Mouse (Mus musculus) embryonic facial prominence, embryonic 14.5 days (tissue): ENCODE measurements around the gene Fbxl7. TPM values are rescaled to one million over a fixed set of nuclear protein-coding genes. Genes with fewer than 3 reads are reported as not detected.
"Not testable (repeated sequence)": the region's sequence is repeated elsewhere in the genome, so short reads cannot be mapped to it uniquely, and the experiment has no call there.

ENCODE experiments used
- ATAC-seq: fragments of 200-750 bp; cut with Nextera tagmentation; 2 replicates; pipeline ENCODE4 v1.8.0; 2017; ENCODE audit warnings: low read depth, moderate number of reproducible peaks, moderate TSS enrichment
- DNase-seq: peaks from one replicate; pipeline ENCODE4 v3.0.0-alpha.2; 2015; ENCODE audit warnings: low spot score
- H3K27ac ChIP-seq: fragments of 300-500 bp; sonication (generic); replicated peaks from 2 replicates; pipeline ENCODE4 v1.5.1; 2014; ENCODE audit warnings: low read depth, mild to moderate bottlenecking, low read length, moderate library complexity
- H3K27me3 ChIP-seq: fragments of 300-500 bp; sonication (generic); replicated peaks from 2 replicates; pipeline ENCODE4 v1.6.1; 2014; ENCODE audit warnings: low read length; ENCODE audit not compliant: control insufficient read depth, insufficient read depth
- H3K36me3 ChIP-seq: fragments of 300-500 bp; sonication (generic); 2 replicates; pipeline ENCODE4 v1.6.1; 2014; ENCODE audit warnings: low read length, mixed read lengths; ENCODE audit not compliant: control insufficient read depth, insufficient read depth
- H3K4me1 ChIP-seq: fragments of 300-500 bp; sonication (generic); 2 replicates; pipeline ENCODE4 v1.6.1; 2014; ENCODE audit warnings: antibody characterized with exemption, low read length; ENCODE audit not compliant: control insufficient read depth, insufficient read depth
- H3K4me2 ChIP-seq: fragments of 300-500 bp; sonication (generic); 2 replicates; pipeline ENCODE4 v1.6.1; 2014; ENCODE audit warnings: low read depth, mild to moderate bottlenecking, low read length, moderate library complexity, mixed read lengths
- H3K4me3 ChIP-seq: fragments of 300-500 bp; sonication (generic); 2 replicates; pipeline ENCODE4 v1.5.1; 2014; ENCODE audit warnings: low read depth, mild to moderate bottlenecking, low read length
- H3K9ac ChIP-seq: fragments of 300-500 bp; sonication (generic); 2 replicates; pipeline ENCODE4 v1.6.1; 2014; ENCODE audit warnings: low read depth, mild to moderate bottlenecking, low read length, moderate library complexity, mixed read lengths
- H3K9me3 ChIP-seq: fragments of 300-500 bp; sonication (generic); 2 replicates; pipeline ENCODE4 v1.6.1; 2016; ENCODE audit warnings: low read length; ENCODE audit not compliant: control insufficient read depth
- WGBS: fragments of 180-500 bp; shearing (Covaris S2); extraction: QIAGEN DNeasy Blood & Tissue Kit; methylation state at CpG from one replicate; pipeline ENCODE4 v1.1.7; 2014; 5-methylcytosine and 5-hydroxymethylcytosine counted together
- polyA plus RNA-seq: library from polyadenylated mRNA; unstranded; fragments of >200 nt; fragmentation: Nextera tagmentation; extraction: Ambion mirVana; gene quantifications from 2 replicates; pipeline ENCODE4 v1.2.1, GENCODE M21; 2014

Fbxl7 gene
- polyA plus RNA-seq, 1 experiment from 2014 or later: 24.5 TPM

GRCm38 (mm10) chr15:26761651-26762050 lies 133.7 kb downstream of the Fbxl7 start:
- no peaks in the 10 kb centered on the region for H3K36me3 ChIP-seq
- 0 out of 2 replicates have a peak, but pooled peaks have one; percentile 18 for ATAC-seq
- H3K27ac ChIP-seq: no peak overlapping the region
- WGBS: 49% methylated on average over 4 of the region's 4 CpGs
- H3K9ac ChIP-seq: no peak overlapping the region
- no peaks in the 10 kb centered on the region for H3K27me3 ChIP-seq
- H3K4me2 ChIP-seq: no peak overlapping the region
- peaks cover 13% of the 10 kb centered on the region; the same call in 1 of the 2 replicates for H3K4me1 ChIP-seq
- no peaks in the 10 kb centered on the region for H3K9me3 ChIP-seq
- H3K4me3 ChIP-seq: no peak overlapping the region
- DNase-seq: peak; percentile 67

- Histone ChIP-seq H3K36me3 (no peaks in the 10 kb centered on the region), H3K9ac (no peak overlapping the region), H3K4me1 (no peaks in the 10 kb centered on the region), H3K9me3 (no peaks in the 10 kb centered on the region), H3K27me3 (no peaks in the 10 kb centered on the region), H3K4me3 (no peak overlapping the region), H3K4me2 (no peak overlapping the region), H3K27ac (no peak overlapping the region)
- DNase-seq (no peak), ATAC-seq (no peak)
- WGBS: 86% methylated on average over 3 of the region's 3 CpGs
Measured at GRCm38 (mm10) chr15:26748484-26748883, 146.9 kb downstream of the Fbxl7 start.

GRCm38 (mm10) chr15:26732366-26732765 lies 163.0 kb downstream of the Fbxl7 start:
- Histone ChIP-seq H3K9ac (no peak overlapping the region), H3K27ac (no peak overlapping the region), H3K4me3 (no peak overlapping the region), H3K9me3 (no peaks in the 10 kb centered on the region), H3K4me1 (peaks cover 8% of the 10 kb centered on the region; the same call in 1 of the 2 replicates), H3K27me3 (no peaks in the 10 kb centered on the region), H3K36me3 (no peaks in the 10 kb centered on the region), H3K4me2 (no peak overlapping the region)
- 30% methylated on average over 2 of the region's 2 CpGs for WGBS
- peak; percentile 36 for DNase-seq
- no peak for ATAC-seq

- Histone ChIP-seq H3K4me2 (no peak overlapping the region), H3K36me3 (no peaks in the 10 kb centered on the region), H3K4me3 (no peak overlapping the region), H3K9ac (no peak overlapping the region), H3K27me3 (no peaks in the 10 kb centered on the region), H3K27ac (no peak overlapping the region), H3K4me1 (peaks cover 8% of the 10 kb centered on the region; the same call in 1 of the 2 replicates), H3K9me3 (no peaks in the 10 kb centered on the region)
- ATAC-seq: no peak
- DNase-seq: no peak
- WGBS: 80% methylated on average over 2 of the region's 2 CpGs
Measured at GRCm38 (mm10) chr15:26730760-26731159, 164.6 kb downstream of the Fbxl7 start.

GRCm38 (mm10) chr15:26729341-26729740 lies 166.0 kb downstream of the Fbxl7 start:
- not testable (repeated sequence) for DNase-seq, H3K4me2 ChIP-seq, H3K9ac ChIP-seq, H3K36me3 ChIP-seq, ATAC-seq, H3K27ac ChIP-seq, H3K4me1 ChIP-seq, H3K4me3 ChIP-seq, H3K27me3 ChIP-seq, H3K9me3 ChIP-seq
- 90% methylated on average over 5 of the region's 7 CpGs for WGBS

GRCm38 (mm10) chr15:26718390-26719036 lies 176.9 kb downstream of the Fbxl7 start:
- peak; percentile 66 for DNase-seq
- no peaks in the 10 kb centered on the region for H3K27me3 ChIP-seq
- H3K36me3 ChIP-seq: no peaks in the 10 kb centered on the region
- no peak overlapping the region for H3K9ac ChIP-seq
- ATAC-seq: no peak
- 14% methylated on average over 5 of the region's 5 CpGs for WGBS
- no peaks in the 10 kb centered on the region for H3K9me3 ChIP-seq
- no peak overlapping the region for H3K4me2 ChIP-seq
- H3K27ac ChIP-seq: peak overlapping the region; percentile 72
- H3K4me3 ChIP-seq: no peak overlapping the region
- peaks cover 28% of the 10 kb centered on the region for H3K4me1 ChIP-seq

- no peaks in the 10 kb centered on the region for H3K36me3 ChIP-seq
- H3K4me3 ChIP-seq: no peak overlapping the region
- DNase-seq: no peak
- 47% methylated on average over 7 of the region's 7 CpGs for WGBS
- no peak overlapping the region for H3K9ac ChIP-seq
- H3K4me2 ChIP-seq: no peak overlapping the region
- H3K27ac ChIP-seq: peak overlapping the region; percentile 72
- ATAC-seq: no peak
- peaks cover 29% of the 10 kb centered on the region for H3K4me1 ChIP-seq
- no peaks in the 10 kb centered on the region for H3K9me3 ChIP-seq
- H3K27me3 ChIP-seq: no peaks in the 10 kb centered on the region
Measured at GRCm38 (mm10) chr15:26717952-26718351, 177.4 kb downstream of the Fbxl7 start.

GRCm38 (mm10) chr15:26716181-26716580 lies 179.2 kb downstream of the Fbxl7 start:
- 85% methylated on average over 2 of the region's 2 CpGs for WGBS
- H3K27ac ChIP-seq: no peak overlapping the region
- no peak overlapping the region for H3K4me3 ChIP-seq
- H3K9ac ChIP-seq: no peak overlapping the region
- no peak overlapping the region for H3K4me2 ChIP-seq
- H3K27me3 ChIP-seq: no peaks in the 10 kb centered on the region
- peaks cover 42% of the 10 kb centered on the region for H3K4me1 ChIP-seq
- H3K36me3 ChIP-seq: no peaks in the 10 kb centered on the region
- no peak for DNase-seq
- no peak for ATAC-seq
- H3K9me3 ChIP-seq: no peaks in the 10 kb centered on the region

- no peak for ATAC-seq
- no peaks in the 10 kb centered on the region for H3K9me3 ChIP-seq
- WGBS: 56% methylated on average over 5 of the region's 5 CpGs
Measured at GRCm38 (mm10) chr15:26715635-26716034, 179.7 kb downstream of the Fbxl7 start.

More at GRCm38 (mm10) chr15:26715635-26716034, 179.7 kb downstream of the Fbxl7 start:
- no peak overlapping the region for H3K4me2 ChIP-seq
- H3K9ac ChIP-seq: no peak overlapping the region
- H3K4me3 ChIP-seq: no peak overlapping the region
- H3K36me3 ChIP-seq: no peaks in the 10 kb centered on the region
- peaks cover 42% of the 10 kb centered on the region for H3K4me1 ChIP-seq
- no peak overlapping the region for H3K27ac ChIP-seq
- H3K27me3 ChIP-seq: no peaks in the 10 kb centered on the region
- no peak for DNase-seq
